Mouse (Mus musculus) adrenal gland (tissue): ENCODE results near the gene Lrrc29.

ENCODE experiments used
- intact Hi-C: fragments of 180-260 bp; cut with DNase I; formaldehyde crosslinking; loops from one replicate; pipeline ENCODE4 v1.15.1; 2025

Lrrc29 gene

GRCm38 (mm10) chr8:105311718-105312117 lies 14.4 kb downstream of the Lrrc29 start:
- intact Hi-C loops: no loop called here

GRCm38 (mm10) chr8:105310118-105310517 lies 16.0 kb downstream of the Lrrc29 start:
- intact Hi-C loops: no loop called here

GRCm38 (mm10) chr8:105309142-105309847 lies 16.8 kb downstream of the Lrrc29 start:
- intact Hi-C loops: no loop called here

GRCm38 (mm10) chr8:105308428-105308827 lies 17.6 kb downstream of the Lrrc29 start:
- intact Hi-C loops: no loop called here

- intact Hi-C loops: no loop called here
These were observed 18.4 kb downstream of the Lrrc29 start for GRCm38 (mm10) chr8:105307670-105308069.

GRCm38 (mm10) chr8:105306146-105306691 lies 19.9 kb downstream of the Lrrc29 start:
- intact Hi-C loops: no loop called here

GRCm38 (mm10) chr8:105305211-105306145 lies 20.6 kb downstream of the Lrrc29 start, which contains the start of gene Elmo3:
Gene Elmo3 (plus strand): TSS chr8:105305601.
- intact Hi-C loops: no loop called here

GRCm38 (mm10) chr8:105304325-105305210 lies 21.5 kb downstream of the Lrrc29 start:
- intact Hi-C loops: no loop called here

- intact Hi-C loops: no loop called here
These were observed 22.2 kb downstream of the Lrrc29 start for GRCm38 (mm10) chr8:105303874-105304273.

GRCm38 (mm10) chr8:105303396-105303795 lies 22.7 kb downstream of the Lrrc29 start:
- intact Hi-C loops: no loop called here

GRCm38 (mm10) chr8:105299962-105300361 lies 26.1 kb downstream of the Lrrc29 start:
- intact Hi-C loops: no loop called here

- intact Hi-C loops: no loop called here
These were observed 27.5 kb downstream of the Lrrc29 start for GRCm38 (mm10) chr8:105298351-105299252.

- intact Hi-C loops: no loop called here
These were observed 28.4 kb downstream of the Lrrc29 start, which contains the start of gene E2f4 for GRCm38 (mm10) chr8:105297511-105298192. Gene E2f4 (plus strand): TSS chr8:105297663.

GRCm38 (mm10) chr8:105295895-105296573 lies 30.0 kb downstream of the Lrrc29 start, which contains the start of gene Exoc3l:
Gene Exoc3l (minus strand): TSS chr8:105296101.
- intact Hi-C loops: no loop called here

- intact Hi-C loops: no loop called here
These were observed 30.8 kb downstream of the Lrrc29 start for GRCm38 (mm10) chr8:105295256-105295655.

GRCm38 (mm10) chr8:105294776-105295175 lies 31.3 kb downstream of the Lrrc29 start:
- intact Hi-C loops: no loop called here

- intact Hi-C loops: no loop called here
These were observed 32.7 kb downstream of the Lrrc29 start for GRCm38 (mm10) chr8:105293405-105293804.

GRCm38 (mm10) chr8:105292471-105292870 lies 33.6 kb downstream of the Lrrc29 start:
- intact Hi-C loops: no loop called here
